Mouse (Mus musculus) T-helper 1 cell (primary cell): ENCODE measurements around the gene Aire.
"Not testable (repeated sequence)": the region's sequence is repeated elsewhere in the genome, so short reads cannot be mapped to it uniquely, and the experiment has no call there.

Source experiments
- in situ Hi-C: fragments of 300-600 bp; cut with MboI, MseI; formaldehyde crosslinking; loops from one replicate; pipeline ENCODE4 v1.15.1; 2025; ENCODE audit warnings: high pct_unique_total_duplicates

Gene Aire

DNA sequence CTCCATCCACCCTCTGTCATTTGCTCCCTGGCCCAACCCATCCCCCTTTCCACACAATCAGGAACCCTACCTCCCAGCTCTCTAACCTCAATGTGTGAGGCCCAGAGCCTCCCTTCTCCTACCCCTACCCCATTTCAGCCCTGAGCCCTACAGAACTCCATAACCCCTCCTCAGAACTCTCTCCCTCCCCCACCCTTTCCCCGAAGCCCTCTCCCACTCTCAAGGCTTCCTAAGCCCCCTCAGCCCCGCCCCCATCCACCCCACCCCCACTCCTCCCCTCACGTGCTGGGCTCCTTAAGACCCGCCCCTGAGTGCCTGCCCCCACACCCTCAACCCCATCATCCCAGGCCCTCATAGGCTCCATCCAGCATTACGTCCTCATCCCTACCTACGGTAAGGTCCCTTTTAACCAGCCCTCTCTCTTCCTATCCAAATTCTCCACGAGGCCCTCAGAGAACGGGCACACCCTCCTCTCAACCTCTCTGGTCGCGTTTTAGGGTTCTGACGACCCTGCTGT is 6.2 kb upstream of the Aire start:
- in situ Hi-C loops: no loop called here

DNA sequence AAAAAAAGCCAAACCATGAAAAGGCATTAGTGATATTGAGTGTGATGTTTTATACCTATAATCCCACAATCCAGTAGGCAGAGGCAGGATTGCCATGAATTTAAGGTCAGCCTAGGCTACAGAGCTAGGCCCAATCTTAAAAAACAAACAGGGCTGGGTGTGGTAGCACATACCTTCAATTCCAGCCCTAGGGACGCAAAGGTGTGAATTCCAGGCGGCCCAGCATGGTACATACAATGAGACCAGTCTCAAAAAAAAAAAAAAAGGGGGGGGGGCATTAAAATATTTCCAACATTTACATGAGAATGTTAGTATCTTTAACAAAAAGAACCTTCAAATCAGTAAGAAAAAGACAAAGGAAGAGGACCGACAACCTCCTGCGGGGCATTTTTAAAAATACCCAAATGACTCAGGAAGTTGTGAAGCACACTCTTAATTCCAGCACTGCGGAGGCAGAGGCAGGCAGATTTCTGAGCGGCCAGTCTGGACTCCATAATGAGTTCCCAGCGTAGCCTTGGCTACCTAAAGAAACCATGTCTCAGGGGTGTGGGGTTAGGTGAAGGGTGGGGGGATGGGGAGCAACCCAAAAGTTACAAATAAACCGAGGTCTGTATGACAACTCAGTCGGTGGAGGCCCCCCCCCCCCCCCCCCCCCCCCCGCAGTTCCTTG is 4.8 kb upstream of the Aire start:
- in situ Hi-C loops: no loop called here

DNA sequence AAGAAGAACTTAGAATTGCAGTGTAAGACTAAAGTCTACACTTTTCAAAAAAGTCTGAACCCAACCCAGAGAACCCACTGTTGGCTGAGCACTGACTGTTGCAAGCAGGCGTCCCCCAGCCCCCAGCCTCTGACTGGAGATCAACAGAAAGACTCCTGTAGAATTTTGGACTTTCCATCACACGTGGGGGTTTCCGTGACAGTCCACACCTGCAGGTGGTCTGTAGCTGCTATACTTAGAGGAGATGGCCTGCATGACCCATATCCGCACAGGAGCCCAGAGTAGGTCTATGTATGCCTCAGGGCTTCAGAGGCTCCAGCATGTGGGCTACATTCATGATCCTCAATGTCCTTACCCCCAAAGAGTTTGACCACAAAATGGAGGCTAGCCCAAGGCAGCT is 3.0 kb upstream of the Aire start:
- in situ Hi-C loops: no loop called here

DNA sequence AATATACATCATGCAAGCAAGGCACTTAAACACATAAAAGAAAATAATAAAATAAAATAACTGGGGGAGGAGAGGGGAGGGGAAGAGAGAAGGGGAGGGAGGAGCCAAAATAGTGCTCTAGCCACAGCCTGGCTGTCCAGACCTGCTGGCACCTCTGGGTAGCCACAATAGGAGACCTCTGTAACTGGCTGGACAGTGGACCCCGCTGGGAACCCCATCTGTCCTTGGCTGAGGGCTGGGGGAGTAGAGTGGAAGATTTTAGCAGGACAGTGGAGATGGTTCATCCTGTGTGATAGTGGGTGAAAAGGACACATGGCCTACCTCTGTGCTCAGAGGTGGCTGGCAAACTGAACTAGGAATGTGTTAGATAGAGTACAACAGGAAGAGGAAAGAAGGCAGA is 1.1 kb upstream of the Aire start:
- in situ Hi-C loops: no loop called here

DNA sequence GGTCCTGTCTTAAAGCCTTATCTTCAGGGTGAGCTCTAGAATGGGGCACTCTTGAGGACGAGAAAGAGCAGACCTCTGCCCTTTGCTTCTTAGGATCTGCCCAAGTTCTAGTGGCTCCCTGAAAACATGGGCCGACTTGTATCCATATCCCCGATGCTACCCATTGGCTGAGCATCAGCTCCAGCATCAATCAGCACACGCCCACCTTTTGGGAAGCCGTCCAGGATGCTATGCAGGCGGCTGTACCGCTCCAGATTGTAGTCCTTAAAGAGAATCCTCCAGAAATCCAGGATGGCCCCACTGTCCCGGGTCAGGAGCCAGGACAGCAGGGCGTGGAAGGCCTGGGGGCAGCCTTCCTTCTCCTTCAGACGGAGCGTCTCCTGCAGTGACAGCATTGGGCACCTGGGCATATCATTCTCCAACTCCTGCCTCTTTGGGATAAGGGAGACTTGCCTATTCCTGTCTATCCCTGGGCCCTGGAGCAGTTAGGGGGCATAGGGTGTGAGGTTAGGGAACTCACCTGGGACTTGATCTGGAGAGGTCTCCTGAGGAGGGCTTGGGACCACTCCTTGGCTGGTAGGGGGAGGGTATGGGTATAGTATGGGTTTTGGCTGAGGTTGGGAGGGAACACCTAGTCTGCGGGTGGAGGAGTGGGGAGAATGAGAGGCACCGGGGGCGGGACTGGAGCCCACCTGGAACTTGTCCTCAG is 559 bp downstream of the Aire start:
- in situ Hi-C loops: no loop called here

DNA sequence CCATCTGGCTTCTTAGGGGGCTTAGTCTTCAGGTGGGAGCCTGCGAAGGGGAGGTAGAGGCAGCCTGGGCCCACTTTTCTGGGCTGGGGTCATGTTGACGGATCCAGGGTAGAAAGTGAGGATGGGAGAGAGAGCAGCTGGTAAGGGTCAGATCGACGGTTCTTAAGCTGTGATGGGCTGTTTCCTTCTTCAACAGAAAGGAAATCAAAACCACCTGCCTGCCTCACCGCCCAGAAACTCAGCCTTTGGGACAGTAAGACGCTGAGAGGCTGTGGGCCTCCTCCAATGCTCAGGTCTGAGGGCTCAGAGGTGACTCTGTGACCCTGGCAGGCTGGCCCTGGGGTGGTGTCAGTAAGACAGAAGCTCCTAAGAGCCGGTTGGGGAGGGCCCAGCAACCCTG is 1.3 kb downstream of the Aire start:
- in situ Hi-C loops: no loop called here

DNA sequence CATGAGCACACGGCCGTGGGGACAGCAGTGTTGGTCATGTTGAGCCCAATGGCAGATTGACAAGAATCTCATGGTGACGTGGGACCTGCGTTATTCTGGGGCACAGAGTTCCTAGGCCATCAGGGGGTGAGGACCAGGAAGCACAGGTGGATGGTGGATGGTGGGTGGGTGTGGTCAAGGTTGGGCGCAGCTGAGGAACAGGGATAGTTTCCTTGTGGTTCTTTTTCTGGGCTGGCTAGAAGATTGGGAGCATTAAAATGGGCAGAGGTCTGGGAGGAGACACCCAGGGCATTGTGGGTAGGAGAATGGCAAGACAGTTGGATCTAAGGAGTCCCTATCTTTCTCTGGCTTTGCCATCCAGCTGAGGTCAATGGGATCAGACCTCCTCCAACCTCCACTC is 1.8 kb downstream of the Aire start, which contains the start of gene Dnmt3l:
TSS of gene Dnmt3l (plus strand) at position 301 of the 400 bp plus-strand sequence.
- in situ Hi-C loops: no loop called here

DNA sequence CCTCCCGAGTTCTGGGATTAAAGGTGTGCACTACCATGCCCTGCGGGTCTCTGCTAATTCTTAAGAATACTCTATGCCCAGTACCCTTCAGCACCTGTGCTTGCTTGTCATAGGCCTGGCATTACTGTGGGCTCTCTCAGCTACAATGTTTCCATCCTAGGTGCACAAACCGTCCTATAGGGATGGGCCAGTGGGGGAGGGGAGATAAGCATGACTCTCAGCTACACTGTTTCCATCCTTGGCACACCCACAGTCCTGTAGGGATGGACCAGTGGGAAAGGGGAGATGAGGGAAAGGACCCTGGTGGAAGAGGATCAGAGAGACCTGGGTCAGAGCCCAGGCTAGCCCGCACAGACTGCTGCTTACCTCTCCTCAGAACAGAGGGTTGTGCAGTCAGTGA is 6.3 kb downstream of the Aire start:
- in situ Hi-C loops: no loop called here

DNA sequence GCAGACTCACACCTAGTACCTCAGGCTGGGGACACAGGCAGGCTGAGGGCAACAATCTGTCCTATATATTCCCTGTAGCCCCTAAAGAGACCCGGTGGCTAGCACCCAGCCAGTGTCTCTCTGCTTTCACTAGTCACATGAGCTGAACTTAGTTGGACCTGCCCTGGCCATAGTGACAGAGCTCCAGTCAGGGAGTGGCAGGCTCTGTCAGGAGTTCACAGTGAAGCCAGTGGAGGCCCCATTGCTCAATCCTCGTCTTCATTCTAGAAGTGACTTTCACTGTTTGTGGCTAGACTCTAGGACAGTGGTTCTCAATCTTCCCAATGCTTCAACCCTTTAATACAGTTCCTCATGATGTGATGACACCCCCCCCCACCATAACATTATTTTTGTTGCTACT is 11.4 kb downstream of the Aire start:
- in situ Hi-C loops: loop anchor here (5.0 kb wide), 2 partner anchors 130 to 295 kb away; no protein-coding TSS in a partner anchor

DNA sequence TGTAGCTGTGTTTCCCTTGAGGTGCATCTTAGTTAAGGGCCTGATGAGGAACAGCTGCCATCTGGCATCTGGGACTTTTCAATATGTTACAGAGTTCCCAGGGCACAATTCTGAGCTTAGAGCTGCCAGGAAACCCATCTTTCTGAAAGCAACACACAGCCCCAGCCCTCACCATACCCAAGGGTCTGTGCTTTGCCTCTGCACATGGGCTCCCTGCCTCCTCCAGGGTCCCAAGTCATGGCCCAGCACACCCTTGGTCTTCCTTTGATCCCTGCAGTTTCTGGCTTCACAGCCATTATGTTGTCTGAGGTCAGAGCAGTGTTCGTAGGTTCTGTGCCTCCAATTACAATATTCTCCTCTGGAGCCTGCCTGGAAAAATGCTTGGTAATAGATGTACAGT is 14.3 kb downstream of the Aire start:
- in situ Hi-C loops: no loop called here

DNA sequence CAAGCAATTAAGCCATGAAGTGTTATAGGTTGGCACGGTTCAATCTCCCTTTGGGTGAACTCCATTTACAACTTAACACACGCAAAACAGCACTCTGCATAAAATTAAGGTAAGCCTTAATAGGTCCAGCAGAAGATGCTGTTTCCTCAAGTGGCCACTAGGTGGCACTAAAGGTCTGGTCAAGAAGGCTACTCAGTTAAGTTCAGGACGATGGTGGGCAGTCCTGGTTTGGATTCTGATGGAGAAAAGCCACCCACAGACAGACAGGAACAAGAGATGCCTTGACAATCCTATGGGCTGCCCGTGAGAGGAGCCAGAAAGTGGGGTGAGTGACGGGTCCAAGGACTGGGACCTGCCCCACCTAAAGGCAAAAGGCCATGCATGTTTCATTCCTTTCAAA is 15.3 kb downstream of the Aire start:
- in situ Hi-C loops: no loop called here

DNA sequence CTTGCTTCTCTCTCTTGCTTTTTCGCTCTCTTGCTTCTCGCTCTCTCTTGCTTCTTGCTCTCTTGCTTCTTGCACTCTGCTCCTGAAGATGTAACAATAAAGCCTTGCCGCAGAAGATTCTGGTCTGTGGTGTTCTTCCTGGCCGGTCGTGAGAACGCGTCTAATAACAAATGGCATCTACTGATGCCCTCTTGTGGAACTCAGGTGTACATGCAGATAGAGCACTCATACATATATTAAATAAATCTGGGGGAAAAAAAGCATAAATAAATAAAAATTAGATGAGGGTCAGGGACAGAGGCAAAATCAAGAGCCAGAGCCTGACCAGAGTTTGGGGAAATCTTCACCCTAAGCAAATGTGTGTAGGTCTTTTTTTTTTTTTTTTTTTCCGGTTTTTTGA is 18.0 kb downstream of the Aire start:
- in situ Hi-C loops: not testable (repeated sequence)

DNA sequence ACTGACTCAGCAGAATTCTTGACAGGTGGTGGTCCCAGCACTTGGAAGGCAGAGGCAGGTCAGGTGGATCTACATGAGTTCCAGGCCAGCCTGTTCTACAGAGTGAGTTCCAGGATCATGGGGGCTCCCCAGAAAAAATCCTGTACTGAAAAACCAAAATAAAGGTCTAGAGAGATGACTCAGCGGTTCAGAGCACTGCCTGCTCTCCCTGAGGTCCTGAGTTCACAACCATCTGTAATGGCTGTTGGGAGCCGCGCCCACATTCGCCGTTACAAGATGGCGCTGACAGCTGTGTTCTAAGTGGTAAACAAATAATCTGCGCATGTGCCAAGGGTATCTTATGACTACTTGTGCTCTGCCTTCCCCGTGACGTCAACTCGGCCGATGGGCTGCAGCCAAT is 23.4 kb downstream of the Aire start:
- in situ Hi-C loops: not testable (repeated sequence)

DNA sequence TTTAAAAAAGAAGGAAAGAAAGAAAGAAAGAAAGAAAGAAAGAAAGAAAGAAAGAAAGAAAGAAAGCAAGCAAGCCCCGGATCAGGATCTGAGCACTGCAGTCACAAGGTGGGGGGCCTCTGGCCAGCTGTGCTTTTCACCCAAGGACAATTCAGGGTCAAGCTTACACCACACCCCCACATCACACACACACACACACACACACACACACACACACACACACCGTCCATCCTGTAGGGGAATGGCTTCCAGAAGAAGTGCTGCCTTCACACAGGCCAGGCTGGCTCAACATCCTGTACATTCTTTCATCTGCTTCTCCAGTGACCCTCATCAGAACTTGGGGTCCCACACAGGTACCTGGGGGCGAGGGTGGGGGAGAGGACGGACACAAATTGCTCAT is 24.1 kb downstream of the Aire start:
- in situ Hi-C loops: no loop called here

DNA sequence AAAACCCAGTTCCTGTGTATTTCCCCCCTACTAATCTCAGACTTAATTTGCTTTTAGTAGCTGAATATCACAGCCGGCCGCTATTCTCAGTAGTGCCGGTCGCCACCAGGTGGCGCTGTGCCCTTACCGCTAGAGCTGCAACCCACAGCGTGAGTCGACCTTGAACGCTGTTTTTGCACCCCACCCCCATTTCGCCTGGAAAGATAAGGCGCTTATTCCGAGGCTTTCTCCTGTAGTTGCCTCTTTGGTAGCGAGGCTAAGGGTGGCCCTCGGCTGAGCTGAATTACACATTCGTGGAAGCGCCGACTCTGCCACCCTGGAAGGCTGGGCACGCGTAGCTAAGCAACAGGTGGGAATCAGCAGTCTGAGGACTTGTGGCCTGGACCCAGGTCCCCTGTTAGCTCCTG is 24.6 kb downstream of the Aire start:
- in situ Hi-C loops: no loop called here

DNA sequence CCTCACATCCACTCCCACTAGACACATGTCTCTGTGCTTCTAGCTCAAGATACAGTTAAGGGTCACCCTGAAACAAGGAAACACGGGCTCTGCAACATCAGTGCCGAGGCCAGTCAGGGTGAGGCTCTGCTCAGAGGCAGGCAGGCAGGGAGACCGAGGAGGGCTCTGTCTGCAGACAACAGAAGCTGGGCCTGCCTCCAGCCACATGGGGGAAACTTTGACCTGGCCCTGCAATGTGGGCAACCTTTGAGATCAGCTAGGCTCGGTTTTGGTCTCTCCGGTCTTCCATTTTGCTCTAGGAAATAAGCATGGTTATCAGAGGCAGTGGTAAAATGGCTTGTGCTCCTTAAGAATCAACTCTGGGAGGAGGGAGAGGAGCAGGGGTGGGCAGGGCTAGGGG is 27.0 kb downstream of the Aire start:
- in situ Hi-C loops: no loop called here

DNA sequence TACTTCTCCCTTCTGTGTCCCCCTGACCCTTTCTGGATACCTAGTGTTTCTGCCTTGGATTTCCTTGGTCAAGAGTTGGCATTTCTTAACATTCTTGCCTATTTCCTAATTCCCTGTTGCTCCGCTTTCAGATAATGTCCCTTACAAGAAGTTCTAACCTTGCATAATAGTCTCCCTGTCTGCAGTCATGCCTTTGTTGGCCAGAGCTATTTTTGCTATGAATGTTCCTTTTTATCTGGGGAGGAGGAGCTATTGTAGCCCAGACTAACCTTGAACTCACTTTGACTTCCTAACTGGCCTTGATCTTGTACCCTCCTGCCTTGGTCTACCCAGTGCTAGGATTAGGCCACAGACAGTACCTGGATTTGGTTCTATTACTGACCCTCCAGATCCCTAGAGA is 27.9 kb downstream of the Aire start:
- in situ Hi-C loops: no loop called here

DNA sequence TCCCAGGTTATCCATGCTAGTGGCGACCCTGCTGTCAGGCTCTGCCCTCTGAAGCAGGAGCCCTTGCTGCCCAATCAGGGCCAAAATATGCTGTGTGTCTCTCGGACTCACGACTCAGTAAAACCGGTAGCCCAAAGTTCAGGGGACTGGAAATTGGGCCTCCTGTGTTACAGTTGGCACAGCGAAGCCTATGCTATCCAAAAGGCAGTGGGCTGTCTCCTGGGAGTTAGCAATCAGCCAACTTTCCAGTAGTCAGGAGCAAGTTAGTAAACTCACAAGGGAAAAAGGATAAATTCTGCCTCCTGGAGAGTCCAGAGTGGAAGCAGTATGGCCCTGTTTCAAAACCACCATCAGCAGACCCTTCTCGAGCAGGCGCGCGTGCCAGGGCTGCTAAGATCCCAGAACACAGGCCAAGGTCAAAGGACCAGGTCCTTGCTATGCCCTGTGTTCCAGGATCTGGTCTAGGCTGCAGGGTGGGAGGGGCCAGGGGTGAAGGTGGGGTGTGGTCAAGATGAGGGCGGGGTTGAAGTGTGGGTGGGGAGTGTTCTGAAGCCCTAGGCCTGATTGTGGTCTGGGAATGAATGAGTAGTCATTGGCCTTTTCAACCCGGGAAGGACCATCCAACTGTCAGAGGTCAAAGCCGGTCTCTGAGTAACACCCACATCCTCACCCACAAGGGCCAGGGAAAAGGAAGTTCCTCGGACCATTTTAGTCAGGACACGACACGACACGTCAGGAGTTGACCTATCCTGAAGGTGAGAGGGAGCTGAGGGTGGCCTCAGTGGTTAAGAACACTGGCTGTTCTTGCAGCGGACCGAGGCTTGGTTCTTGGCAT is 30.5 kb downstream of the Aire start:
- in situ Hi-C loops: no loop called here

DNA sequence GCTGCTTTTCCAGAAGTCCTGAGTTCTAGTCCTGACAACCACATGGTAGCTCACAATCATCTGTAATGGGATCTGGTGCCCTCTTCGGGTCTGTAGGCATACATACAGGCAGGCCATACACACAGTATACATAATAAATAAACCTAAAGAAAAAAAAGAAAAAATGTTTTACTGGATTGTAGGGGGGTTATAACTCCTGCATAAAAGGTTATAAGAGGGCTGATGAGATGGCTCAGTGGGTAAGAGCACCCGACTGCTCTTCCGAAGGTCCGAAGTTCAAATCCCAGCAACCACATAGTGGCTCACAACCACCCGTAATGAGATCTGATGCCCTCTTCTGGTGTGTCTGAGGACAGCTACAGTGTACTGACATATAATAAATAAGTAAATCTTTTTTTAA is 32.3 kb downstream of the Aire start:
- in situ Hi-C loops: not testable (repeated sequence)

DNA sequence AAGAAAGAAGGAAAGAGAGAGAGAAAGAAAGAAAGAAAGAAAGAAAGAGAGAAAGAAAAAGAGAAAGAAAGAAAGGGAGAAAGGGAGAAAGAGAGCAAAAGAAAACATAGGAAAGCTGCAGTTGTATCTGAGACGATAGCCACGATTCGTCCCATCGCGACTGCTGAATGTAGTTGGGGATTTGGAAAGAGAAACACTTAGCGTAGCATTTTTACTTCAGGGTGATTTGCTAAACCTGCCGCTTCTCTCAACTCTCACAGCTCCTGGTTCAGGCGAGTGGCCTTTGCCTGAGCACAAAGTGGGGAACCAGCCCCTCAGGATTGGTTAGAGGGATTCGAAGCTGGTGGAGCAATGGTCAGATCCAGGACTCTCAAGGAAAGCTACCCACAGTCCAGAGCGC is 33.1 kb downstream of the Aire start:
- in situ Hi-C loops: no loop called here

DNA sequence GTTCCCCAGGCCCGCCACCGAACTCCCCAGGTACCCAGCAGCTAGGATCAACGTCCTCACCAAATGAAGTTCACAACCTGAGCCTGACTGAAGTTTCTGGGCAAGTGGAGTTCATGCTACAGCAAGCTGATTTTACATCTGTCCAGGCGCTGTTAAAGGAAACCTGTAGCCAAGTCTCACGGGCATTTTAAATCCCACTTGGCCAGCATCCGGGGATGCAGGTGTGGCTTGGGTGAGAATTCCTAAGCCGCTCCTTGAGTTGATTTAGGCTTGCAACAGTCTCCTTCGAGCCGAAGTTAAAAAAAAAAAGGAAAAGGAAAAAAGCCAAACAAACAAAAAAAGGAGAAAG is 33.5 kb downstream of the Aire start, which contains the start of gene Pfkl:
TSS of gene Pfkl (minus strand) at position 139 of the 349 bp plus-strand sequence.
- in situ Hi-C loops: loop anchor here (5.0 kb wide), 1 partner anchor 1583 kb away; no protein-coding TSS in a partner anchor
